Mouse (Mus musculus) CH12F3 (cell line): Measurements from ENCODE around the gene Fli1.

Source experiments
- in situ Hi-C: fragments of 300-500 bp; cut with MboI; formaldehyde crosslinking; loops from 2 replicates; pipeline ENCODE4 v1.14.3; 2020; ENCODE audit warnings: low sequenced_read_pairs

Gene Fli1

DNA sequence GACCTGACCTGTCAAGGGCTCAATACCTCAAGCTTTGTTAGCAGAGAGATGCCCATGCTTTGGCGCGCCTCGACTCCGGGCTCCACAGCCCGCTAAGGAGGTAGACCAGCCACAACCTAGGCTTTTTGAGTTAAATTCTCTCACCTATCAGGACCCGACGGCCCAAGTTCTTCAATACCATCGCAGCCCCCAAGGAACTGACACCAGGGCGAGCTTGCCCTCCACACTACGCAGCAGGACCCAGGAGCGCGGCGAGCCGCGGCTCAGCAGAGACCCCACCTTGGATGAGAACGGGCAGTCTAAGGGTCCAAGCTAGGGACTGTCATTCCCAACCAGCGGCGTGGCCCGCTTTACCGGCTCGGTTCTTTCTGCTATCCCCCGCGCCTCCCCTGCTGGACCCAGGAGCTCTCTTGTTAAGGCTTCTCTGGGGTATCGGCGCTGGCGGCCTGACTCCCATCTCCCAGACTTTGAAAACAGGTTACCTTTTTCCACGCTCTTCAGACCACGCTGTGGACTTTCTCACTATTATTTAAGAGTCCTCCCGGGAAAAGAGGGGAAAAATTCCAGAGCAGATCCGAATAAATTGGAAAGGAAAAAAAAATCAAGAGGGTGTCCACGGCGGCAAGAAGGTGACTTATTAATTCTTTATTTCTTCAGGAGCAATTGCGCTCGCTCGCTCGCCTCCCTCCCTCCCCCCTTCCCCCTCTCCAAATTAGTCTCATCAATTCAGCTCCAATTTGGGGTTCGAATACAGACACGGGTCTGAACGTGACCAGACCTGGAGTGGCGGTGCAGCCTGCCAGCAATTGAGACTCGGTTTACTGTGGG lies at the start of gene Fli1:
TSS of gene Fli1 (minus strand) at position 650 of the 828 bp plus-strand sequence.
- in situ Hi-C loops = no loop called here

- in situ Hi-C loops = loop anchor here (10.0 to 25.0 kb wide), 2 partner anchors 103 to 330 kb away; no protein-coding TSS in a partner anchor
Measured at GRCm38 (mm10) chr9:32591732-32592582, 49.3 kb upstream of the Fli1 start.

DNA sequence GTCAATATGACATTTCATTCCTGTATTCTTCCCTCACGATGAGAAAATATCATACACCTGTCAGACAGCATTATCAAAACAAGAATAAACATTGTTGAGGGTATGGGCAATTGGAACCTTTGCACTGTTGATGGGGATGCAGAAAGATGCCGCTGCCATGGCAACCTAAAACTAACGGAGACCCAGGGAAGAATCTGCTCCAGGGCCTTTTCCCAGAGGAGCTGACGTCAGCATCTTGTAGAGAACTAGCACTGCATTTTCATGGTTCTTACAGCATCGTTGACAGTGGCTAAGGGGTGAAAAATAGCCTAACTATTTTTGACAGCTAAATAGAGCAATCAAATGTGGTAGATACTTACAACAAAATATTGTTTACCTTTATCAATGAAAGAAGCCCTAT lies 47.9 kb upstream of the Fli1 start:
- in situ Hi-C loops = loop anchor here (10.0 to 25.0 kb wide), 2 partner anchors 104 to 328 kb away; no protein-coding TSS in a partner anchor

DNA sequence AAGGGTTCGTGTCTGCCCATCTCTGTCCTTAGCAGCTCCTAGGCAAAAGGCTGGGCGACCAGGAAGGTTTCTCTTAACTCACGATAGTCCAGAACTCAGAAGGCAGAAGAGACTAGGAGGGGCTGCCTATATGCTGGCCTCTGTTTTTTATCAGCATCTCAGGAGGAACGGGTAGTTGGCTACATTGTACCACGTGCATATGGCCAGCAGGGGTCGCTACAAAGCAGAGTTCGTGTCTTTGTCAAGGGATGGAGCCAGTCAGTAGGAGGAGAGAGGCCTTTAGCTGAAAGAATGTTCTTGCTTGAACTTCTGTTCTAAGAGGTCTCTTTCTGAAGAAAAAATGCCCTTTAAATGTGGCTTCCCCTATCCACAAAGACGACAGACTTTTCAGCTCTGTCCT lies 47.2 kb upstream of the Fli1 start:
- in situ Hi-C loops = loop anchor here (10.0 to 25.0 kb wide), 4 partner anchors 105 to 505 kb away; no protein-coding TSS in a partner anchor

DNA sequence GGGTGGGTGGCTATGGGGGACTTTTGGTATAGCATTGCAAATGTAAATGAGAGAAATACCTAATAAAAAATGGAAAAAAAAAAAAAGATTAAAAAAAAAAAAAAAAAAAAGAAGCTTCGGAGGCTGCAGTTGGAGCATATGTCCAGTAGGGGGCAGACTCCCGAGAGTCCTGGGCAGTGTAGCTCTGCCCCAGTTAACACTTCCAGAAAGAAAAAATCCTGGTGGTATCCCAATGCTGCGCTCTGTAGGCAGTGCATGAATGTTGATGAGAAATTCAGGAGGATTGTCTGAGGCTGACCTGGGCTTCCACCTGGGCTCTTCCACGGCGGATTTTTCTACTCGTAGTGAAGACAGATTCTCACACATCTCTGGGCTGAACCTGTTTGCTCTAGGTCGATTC lies 42.7 kb upstream of the Fli1 start:
- in situ Hi-C loops = loop anchor here (10.0 to 25.0 kb wide), 3 partner anchors 323 to 509 kb away; no protein-coding TSS in a partner anchor

DNA sequence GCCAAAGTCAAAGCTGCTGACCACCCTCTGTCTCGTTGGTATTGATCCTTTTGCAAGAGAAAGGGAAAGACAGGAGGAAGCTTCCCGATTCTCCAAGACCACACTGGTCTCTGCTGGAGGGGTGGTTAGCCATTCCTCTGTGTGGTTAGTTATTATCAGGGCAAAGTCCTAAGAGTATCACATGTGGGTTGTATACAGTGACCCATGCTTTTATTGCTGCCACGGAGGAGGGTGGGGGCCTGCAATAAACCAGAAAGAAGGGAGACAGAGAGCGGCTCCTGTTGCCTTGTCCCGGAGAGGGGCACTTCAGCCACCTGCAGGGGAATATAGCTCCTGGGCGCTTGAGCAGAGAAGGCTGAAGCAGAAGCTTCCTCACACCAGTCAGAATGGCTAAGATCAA lies 41.2 kb upstream of the Fli1 start:
- in situ Hi-C loops = loop anchor here (10.0 to 25.0 kb wide), 3 partner anchors 322 to 511 kb away; no protein-coding TSS in a partner anchor

GRCm38 (mm10) chr9:32581851-32582573 lies 39.4 kb upstream of the Fli1 start:
- in situ Hi-C loops = loop anchor here (10.0 to 25.0 kb wide), 3 partner anchors 320 to 513 kb away; no protein-coding TSS in a partner anchor

DNA sequence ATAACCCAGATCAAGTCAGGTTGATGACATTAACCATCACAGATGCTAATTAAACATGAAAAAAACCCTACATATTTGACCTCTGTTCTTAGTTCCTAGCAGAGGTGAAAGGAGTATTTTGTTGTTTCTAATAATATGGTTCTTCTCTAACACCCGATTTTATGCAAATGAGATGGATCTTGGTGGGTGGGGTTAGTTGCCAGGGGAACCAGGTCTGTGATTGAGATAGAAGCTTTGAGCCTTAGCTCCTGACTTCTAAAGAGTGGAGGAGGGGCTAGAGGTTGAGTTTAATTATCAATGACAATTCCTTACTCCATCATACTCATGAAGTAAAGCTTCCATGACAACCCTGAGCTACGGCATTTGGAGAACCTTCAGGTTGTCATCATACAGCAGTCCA lies 35.8 kb upstream of the Fli1 start:
- in situ Hi-C loops = loop anchor here (25.0 kb wide), 1 partner anchor 316 kb away; no protein-coding TSS in a partner anchor

DNA sequence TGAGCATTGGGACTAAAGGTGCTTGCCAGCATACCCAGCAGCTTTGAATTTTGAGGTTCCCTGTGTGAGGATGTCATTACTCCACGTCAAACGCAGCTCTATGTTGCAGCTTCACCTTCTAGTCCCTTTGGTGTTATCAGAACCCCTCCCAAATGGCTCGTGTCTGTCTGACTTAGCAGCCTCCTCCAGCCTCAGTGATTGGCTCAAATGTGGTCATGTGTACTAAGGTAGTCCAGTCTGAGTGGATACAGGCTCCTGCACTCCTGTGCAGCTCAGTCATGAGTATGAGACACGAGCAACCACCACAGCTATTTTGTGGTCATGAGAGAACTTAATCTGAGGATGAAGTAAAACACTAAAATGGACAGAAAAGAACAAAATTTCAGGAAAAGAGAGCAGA lies 31.0 kb upstream of the Fli1 start:
- in situ Hi-C loops = loop anchor here (25.0 kb wide), 1 partner anchor 664 kb away; no protein-coding TSS in a partner anchor

DNA sequence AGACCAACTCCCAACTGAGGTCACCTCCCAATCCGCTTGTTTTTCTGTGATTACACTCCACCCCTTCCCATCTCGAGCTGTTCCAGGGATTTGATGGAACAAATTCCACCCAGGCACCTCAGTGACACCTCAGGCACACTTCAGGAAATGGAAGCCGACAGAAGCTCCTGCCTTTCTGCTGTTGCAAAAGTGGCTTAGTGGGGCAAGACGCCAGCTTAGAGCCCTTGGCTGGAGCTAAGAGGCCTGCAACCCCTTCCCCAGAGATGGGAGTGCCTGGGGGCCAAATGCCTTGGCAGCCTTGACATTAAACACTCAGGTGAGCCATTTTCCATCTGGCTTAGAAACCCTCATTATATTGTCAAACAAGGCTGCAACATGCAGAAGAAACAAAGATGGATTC lies 29.0 kb upstream of the Fli1 start:
- in situ Hi-C loops = loop anchor here (25.0 kb wide), 1 partner anchor 666 kb away; no protein-coding TSS in a partner anchor

GRCm38 (mm10) chr9:32570547-32570946 lies 27.9 kb upstream of the Fli1 start:
- in situ Hi-C loops = loop anchor here (25.0 kb wide), 1 partner anchor 667 kb away; no protein-coding TSS in a partner anchor

GRCm38 (mm10) chr9:32569261-32569660 lies 26.6 kb upstream of the Fli1 start:
- in situ Hi-C loops = loop anchor here (25.0 kb wide), 1 partner anchor 668 kb away; no protein-coding TSS in a partner anchor

DNA sequence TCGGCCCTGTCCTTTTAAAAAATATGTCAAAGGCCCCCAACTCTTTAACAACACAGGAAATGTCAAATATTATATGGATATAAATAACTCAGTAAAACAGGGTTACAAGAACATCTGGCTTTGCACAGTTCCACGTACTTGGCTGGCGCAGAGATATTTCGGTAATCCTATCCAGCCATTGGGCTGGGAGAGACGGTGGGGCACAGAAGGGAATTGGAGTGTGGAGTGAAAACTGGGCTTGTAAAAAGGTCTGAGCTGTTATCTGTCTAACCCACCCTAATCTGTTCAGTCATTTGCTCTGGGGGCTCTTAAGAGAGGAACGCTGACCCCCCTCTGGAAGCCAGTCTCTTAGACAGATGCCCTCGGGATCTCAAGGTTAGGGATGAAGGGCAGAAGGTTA lies 24.9 kb upstream of the Fli1 start:
- in situ Hi-C loops = loop anchor here (25.0 kb wide), 1 partner anchor 670 kb away; no protein-coding TSS in a partner anchor

GRCm38 (mm10) chr9:32565309-32565708 lies 22.6 kb upstream of the Fli1 start:
- in situ Hi-C loops = loop anchor here (25.0 kb wide), 1 partner anchor 672 kb away; no protein-coding TSS in a partner anchor

- in situ Hi-C loops = loop anchor here (25.0 kb wide), 1 partner anchor 674 kb away; no protein-coding TSS in a partner anchor
Measured at GRCm38 (mm10) chr9:32562837-32563236, 20.2 kb upstream of the Fli1 start.

GRCm38 (mm10) chr9:32562409-32562808 lies 19.7 kb upstream of the Fli1 start:
- in situ Hi-C loops = loop anchor here (25.0 kb wide), 1 partner anchor 675 kb away; no protein-coding TSS in a partner anchor

DNA sequence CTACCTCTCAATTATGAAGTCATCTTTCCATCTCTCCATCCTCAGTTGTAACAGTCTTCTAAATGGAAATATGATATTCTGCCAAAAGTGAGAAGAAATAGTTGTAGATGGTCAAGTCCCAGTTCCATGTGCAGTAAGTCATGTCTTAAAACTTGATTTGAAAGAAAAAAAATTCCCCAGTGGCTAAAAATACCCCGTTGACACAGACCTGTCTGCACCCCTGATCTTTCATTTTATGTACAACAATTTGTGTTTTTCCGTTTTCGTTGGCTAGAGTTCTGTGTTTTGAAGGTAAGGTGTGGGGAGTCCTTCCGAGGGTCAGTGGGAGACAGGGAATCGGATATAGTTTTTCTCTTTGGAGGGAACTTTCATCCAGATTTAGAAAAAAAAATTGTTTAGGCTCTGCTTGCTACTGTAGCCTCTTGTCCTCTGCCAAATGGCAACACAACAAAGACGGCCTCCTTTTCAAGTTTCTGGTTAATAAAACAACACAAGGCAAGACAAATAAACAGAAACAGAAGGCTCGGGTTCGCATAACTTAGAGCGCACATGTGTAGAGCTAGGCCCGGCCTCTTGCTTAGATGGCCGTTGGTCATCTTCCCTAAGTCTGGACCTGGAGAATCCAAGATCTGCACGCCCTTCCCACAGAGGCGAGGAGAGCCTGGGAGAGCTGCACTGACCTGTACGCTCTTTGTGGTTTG lies 18.7 kb upstream of the Fli1 start:
- in situ Hi-C loops = loop anchor here (25.0 kb wide), 1 partner anchor 676 kb away; no protein-coding TSS in a partner anchor

DNA sequence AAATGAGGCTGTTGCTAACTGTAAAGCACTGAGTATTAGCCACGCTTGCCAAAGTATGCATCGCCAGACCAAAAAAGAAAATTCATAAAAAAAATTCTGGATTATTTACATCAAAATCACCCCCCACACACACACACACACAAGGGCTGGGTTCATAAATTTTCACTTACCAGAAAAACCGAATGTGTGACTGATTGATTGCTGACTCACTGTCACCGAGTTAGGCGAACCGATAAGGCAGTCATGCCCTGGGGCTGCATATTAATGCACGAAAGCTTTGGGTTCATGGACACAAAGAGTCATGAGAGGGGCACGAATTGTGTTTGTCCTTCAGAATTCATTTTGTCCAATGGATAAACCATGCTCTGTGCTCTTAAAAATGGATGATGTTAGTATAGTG lies 17.2 kb upstream of the Fli1 start:
- in situ Hi-C loops = loop anchor here (25.0 kb wide), 1 partner anchor 677 kb away; no protein-coding TSS in a partner anchor

DNA sequence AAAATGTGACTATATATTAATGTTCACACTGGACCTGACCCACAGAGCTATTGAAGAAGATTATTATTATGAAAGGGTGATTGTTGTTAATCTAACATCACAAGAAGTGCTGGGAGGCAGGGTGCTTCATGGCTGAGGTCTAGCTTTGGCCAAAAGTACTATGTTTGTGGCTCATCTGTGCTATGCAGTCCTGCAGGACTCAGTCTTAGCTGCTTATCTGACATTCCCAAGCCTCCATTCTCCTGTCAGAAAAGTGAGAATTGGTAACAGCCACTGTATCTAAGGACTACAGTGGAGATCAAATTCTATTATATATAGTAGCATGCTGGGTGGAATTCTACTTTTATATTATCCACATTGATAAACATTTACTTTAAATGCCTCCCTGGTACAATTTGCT lies 16.8 kb upstream of the Fli1 start:
- in situ Hi-C loops = loop anchor here (25.0 kb wide), 1 partner anchor 678 kb away; no protein-coding TSS in a partner anchor
